Mouse (Mus musculus) liver, postnatal 0 days (tissue): ENCODE results near the gene Hes3.

Experiments
- CTCF ChIP-seq: sonication (generic); IDR thresholded peaks from 2 replicates; pipeline ENCODE4 v1.5.1; 2016; ENCODE audit warnings: antibody characterized with exemption, low read depth
- EP300 ChIP-seq: IDR thresholded peaks from 2 replicates; pipeline ENCODE4 v1.6.1; 2016; ENCODE audit warnings: antibody characterized with exemption, low read depth, mild to moderate bottlenecking

GRCm38 (mm10) chr4:152300375-152300774, 8.9 kb upstream of the Hes3 start:
- TF ChIP-seq CTCF: no peak
- no peak for TF ChIP-seq EP300
